Mouse (Mus musculus) lung, adult 2 months (tissue): ENCODE measurements around the gene Klhdc4.

Source experiments
- CTCF ChIP-seq: fragments of 200-500 bp; IDR thresholded peaks from 2 replicates; pipeline ENCODE4 v1.5.1; 2011; ENCODE audit warnings: mild to moderate bottlenecking, low read length, control low read depth; ENCODE audit not compliant: insufficient read depth
- POLR2A ChIP-seq: fragments of 200-500 bp; IDR thresholded peaks from 2 replicates; pipeline ENCODE4 v1.6.1; 2011; ENCODE audit warnings: low read depth, mild to moderate bottlenecking, control low read depth, low read length, borderline replicate concordance; ENCODE audit errors: extremely low read depth

GRCm38 (mm10) chr8:121751407-121751806 lies 78.0 kb downstream of the Klhdc4 start:
- no peak for TF ChIP-seq POLR2A
- TF ChIP-seq CTCF = peak; percentile 65
